Mouse (Mus musculus) intestine, postnatal 0 days (tissue): ENCODE results near the gene Pla1a. TPM values are rescaled to one million over a fixed set of nuclear protein-coding genes. Genes with fewer than 3 reads are reported as not detected.

Source experiments
- ATAC-seq: fragments of 200-750 bp; cut with Nextera tagmentation; 2 replicates; pipeline ENCODE4 v1.8.0; 2017; ENCODE audit warnings: mild to moderate bottlenecking, moderate TSS enrichment, moderate library complexity
- H3K27ac ChIP-seq: fragments of 300-500 bp; sonication (generic); 2 replicates; pipeline ENCODE4 v1.5.1; 2014; ENCODE audit warnings: mild to moderate bottlenecking, low read depth, low read length, moderate library complexity
- H3K27me3 ChIP-seq: fragments of 300-500 bp; sonication (generic); replicated peaks from 2 replicates; pipeline ENCODE4 v1.6.1; 2014; ENCODE audit warnings: low read length, mixed read lengths; ENCODE audit not compliant: control insufficient read depth, insufficient read depth
- H3K36me3 ChIP-seq: fragments of 300-500 bp; sonication (generic); 2 replicates; pipeline ENCODE4 v1.6.1; 2014; ENCODE audit warnings: mild to moderate bottlenecking, moderate library complexity; ENCODE audit not compliant: control insufficient read depth, insufficient read depth
- H3K4me1 ChIP-seq: fragments of 300-500 bp; sonication (generic); replicated peaks from 2 replicates; pipeline ENCODE4 v1.6.1; 2014; ENCODE audit warnings: antibody characterized with exemption, low read length, mixed read lengths; ENCODE audit not compliant: control insufficient read depth, insufficient read depth
- H3K4me2 ChIP-seq: fragments of 300-500 bp; sonication (generic); replicated peaks from 2 replicates; pipeline ENCODE4 v1.6.1; 2014; ENCODE audit warnings: low read depth, mild to moderate bottlenecking, moderate library complexity
- H3K4me3 ChIP-seq: fragments of 300-500 bp; sonication (generic); 2 replicates; pipeline ENCODE4 v1.5.1; 2014; ENCODE audit warnings: low read depth, low read length
- H3K9ac ChIP-seq: fragments of 300-500 bp; sonication (generic); 2 replicates; pipeline ENCODE4 v1.6.1; 2014; ENCODE audit warnings: mild to moderate bottlenecking, low read depth, low read length
- H3K9me3 ChIP-seq: fragments of 300-500 bp; sonication (generic); 2 replicates; pipeline ENCODE4 v1.6.1; 2016; ENCODE audit warnings: mixed run types; ENCODE audit not compliant: control insufficient read depth
- CTCF ChIP-seq: sonication (generic); IDR thresholded peaks from 2 replicates; pipeline ENCODE4 v1.5.1; 2016; ENCODE audit warnings: low read depth, mild to moderate bottlenecking, control low read depth, antibody characterized with exemption, moderate library complexity
- WGBS: fragments of 180-500 bp; shearing (Covaris S2); extraction: QIAGEN DNeasy Blood & Tissue Kit; methylation state at CpG from one replicate; pipeline ENCODE4 v1.1.7; 2014; 5-methylcytosine and 5-hydroxymethylcytosine counted together
- polyA plus RNA-seq: library from polyadenylated mRNA; unstranded; fragments of >200 nt; fragmentation: Nextera tagmentation; extraction: Ambion mirVana; gene quantifications from 2 replicates; pipeline ENCODE4 v1.2.1, GENCODE M21; 2015

Pla1a gene
- polyA plus RNA-seq, 1 experiment from 2014 or later, result 1.8 TPM

DNA sequence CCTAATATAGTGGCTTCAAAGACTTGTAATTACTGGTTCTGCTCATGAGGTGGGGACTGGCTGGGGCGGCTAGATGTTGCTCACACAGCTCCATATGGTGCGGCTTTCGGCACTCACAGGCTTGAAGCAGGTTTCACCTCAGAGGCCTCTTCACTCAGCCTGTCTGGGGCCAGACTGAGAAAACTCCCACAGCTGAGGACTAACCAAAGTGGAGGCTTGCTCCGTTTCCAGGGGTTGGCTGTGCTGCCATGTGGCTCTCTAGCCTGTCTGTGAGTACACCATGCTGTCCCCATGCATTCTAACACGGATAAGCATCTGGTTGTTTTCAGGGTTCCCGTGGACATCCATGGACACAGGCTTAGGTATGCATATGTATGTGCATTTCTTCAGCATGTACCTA, 54.4 kb downstream of the Pla1a start:
- peaks cover 6% of the 10 kb centered on the region; the same call in 1 of the 2 replicates for H3K4me1 ChIP-seq
- 82% methylated on average over 6 of the region's 6 CpGs for WGBS
- no peak overlapping the region for H3K9ac ChIP-seq
- no peak overlapping the region for H3K4me3 ChIP-seq
- H3K9me3 ChIP-seq, result no peaks in the 10 kb centered on the region
- no peak overlapping the region for H3K27ac ChIP-seq
- no peak for TF ChIP-seq CTCF
- no peak overlapping the region for H3K4me2 ChIP-seq
- H3K27me3 ChIP-seq, result no peaks in the 10 kb centered on the region
- no peaks in the 10 kb centered on the region for H3K36me3 ChIP-seq
- ATAC-seq, result 0 out of 2 replicates have a peak, but pooled peaks have one; percentile 31

DNA sequence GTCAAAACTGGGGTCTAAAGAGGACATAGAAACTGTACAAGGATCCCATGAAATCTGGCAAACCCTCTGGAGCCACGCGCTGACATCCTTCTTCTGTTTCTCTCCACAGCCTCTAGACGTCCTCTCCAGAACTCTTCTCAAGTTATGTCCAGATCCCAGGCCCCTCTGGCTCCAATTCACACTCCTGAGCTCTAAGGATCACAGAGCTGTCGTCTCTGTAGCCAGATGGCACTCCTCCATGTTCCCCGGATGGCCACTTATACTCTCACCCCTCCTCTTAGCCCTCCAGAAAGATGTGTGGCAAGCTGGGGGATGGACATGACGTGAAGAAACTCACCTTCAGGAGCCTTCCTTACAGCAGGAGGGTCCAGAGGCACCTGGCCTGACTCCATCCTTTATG, 55.4 kb downstream of the Pla1a start:
- Histone ChIP-seq H3K27me3 (no peaks in the 10 kb centered on the region), H3K4me1 (peaks cover 6% of the 10 kb centered on the region; the same call in 1 of the 2 replicates), H3K9ac (no peak overlapping the region), H3K27ac (no peak overlapping the region), H3K36me3 (no peaks in the 10 kb centered on the region), H3K9me3 (no peaks in the 10 kb centered on the region), H3K4me2 (no peak overlapping the region), H3K4me3 (no peak overlapping the region)
- 83% methylated on average over 6 of the region's 6 CpGs for WGBS
- no peak for TF ChIP-seq CTCF
- no peak for ATAC-seq

DNA sequence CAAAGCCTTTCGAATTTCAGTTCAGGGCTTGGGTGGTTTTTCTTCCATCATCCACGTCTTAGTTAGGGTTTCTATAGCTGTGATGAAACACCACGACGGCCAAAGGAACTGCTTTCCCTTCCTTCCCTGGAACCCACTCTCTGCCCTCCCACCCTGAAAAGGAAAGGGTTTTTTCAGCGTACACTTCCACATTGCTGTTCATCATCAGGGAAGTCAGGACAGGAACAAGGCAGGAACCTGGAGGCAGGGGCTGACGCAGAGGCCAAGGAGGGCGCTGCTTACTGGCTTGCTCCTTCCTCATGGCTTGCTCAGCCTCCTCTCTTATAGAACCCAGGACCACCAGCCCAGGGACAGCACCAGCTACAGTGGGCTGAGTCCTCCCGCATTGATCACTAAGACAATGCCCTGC, 56.1 kb downstream of the Pla1a start:
- no peak for TF ChIP-seq CTCF
- Histone ChIP-seq H3K4me1 (peaks cover 6% of the 10 kb centered on the region; the same call in 1 of the 2 replicates), H3K9ac (peak overlapping the region; percentile 23; the same call in 1 of the 2 replicates), H3K27ac (no peak overlapping the region), H3K4me2 (peak overlapping the region; percentile 60), H3K4me3 (peak overlapping the region; percentile 24; the same call in 1 of the 2 replicates), H3K9me3 (no peaks in the 10 kb centered on the region), H3K36me3 (no peaks in the 10 kb centered on the region), H3K27me3 (no peaks in the 10 kb centered on the region)
- 48% methylated on average over 8 of the region's 8 CpGs for WGBS
- ATAC-seq, result 0 out of 2 replicates have a peak, but pooled peaks have one; percentile 25

DNA sequence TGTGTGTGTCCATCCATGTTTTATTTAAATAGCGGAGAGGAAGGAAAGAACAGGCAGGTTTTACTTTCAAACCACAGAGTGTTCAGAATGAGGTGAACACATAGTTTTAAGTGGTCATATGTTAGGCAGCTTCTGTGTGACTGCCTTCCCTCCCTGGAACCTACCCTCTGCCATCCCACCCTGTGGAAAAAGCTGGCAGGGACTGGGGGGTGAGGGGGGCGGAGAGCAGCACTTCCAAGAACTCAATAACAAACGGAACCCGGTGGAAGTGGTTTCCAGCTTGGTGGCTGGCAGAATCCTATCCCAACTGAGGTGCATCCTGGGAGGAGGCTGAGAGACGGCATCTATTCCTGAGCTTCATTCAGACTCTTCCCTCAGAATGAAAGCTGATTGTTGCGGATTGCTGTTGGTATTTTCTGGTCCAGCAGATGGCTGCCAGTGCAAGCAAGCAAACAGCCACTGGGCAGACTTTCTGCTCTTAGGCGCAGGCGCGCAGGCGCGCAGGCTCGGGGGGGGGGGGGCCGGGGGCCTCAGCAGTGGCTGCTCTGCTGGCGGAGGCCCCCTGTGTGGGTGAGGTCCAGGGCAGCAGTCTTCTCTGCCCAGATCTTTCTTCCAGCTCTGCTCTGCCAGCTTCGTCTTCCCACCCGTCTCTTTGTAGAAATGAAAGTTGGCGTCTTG, 56.6 kb downstream of the Pla1a start:
- peak overlapping the region; percentile 24; the same call in 1 of the 2 replicates for H3K4me3 ChIP-seq
- peak; percentile 45; the same call in 1 of the 2 replicates for ATAC-seq
- peak overlapping the region; percentile 60 for H3K4me2 ChIP-seq
- H3K9ac ChIP-seq, result peak overlapping the region; percentile 23; the same call in 1 of the 2 replicates
- TF ChIP-seq CTCF, result peak; percentile 70
- H3K4me1 ChIP-seq, result peaks cover 6% of the 10 kb centered on the region; the same call in 1 of the 2 replicates
- H3K9me3 ChIP-seq, result no peaks in the 10 kb centered on the region
- H3K36me3 ChIP-seq, result no peaks in the 10 kb centered on the region
- WGBS, result 36% methylated on average over 11 of the region's 17 CpGs
- no peak overlapping the region for H3K27ac ChIP-seq
- no peaks in the 10 kb centered on the region for H3K27me3 ChIP-seq

DNA sequence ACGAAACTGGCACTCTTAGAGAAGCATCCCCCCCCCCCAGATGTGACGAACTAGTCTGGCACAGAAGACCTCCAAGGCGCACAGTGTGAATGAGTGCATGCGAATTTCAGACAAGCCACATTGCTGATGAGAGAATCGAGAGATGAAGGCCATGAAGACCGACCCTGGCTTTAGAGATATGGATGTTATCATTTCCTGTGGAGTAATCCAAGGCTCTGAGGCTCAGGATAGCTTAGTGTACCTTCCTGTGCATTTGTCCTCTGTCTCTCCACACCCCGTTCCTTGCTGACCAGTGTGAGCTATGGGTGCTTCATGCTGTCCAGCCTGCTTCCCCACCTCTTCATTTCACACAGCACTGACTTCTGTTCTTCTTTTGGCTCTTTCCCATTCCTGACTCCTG, 57.8 kb downstream of the Pla1a start:
- TF ChIP-seq CTCF, result no peak
- no peak overlapping the region for H3K4me2 ChIP-seq
- WGBS, result 80% methylated on average over 7 of the region's 7 CpGs
- H3K4me3 ChIP-seq, result no peak overlapping the region
- no peak overlapping the region for H3K9ac ChIP-seq
- peaks cover 6% of the 10 kb centered on the region; the same call in 1 of the 2 replicates for H3K4me1 ChIP-seq
- no peaks in the 10 kb centered on the region for H3K9me3 ChIP-seq
- H3K27me3 ChIP-seq, result no peaks in the 10 kb centered on the region
- no peaks in the 10 kb centered on the region for H3K36me3 ChIP-seq
- H3K27ac ChIP-seq, result no peak overlapping the region
- ATAC-seq, result no peak

DNA sequence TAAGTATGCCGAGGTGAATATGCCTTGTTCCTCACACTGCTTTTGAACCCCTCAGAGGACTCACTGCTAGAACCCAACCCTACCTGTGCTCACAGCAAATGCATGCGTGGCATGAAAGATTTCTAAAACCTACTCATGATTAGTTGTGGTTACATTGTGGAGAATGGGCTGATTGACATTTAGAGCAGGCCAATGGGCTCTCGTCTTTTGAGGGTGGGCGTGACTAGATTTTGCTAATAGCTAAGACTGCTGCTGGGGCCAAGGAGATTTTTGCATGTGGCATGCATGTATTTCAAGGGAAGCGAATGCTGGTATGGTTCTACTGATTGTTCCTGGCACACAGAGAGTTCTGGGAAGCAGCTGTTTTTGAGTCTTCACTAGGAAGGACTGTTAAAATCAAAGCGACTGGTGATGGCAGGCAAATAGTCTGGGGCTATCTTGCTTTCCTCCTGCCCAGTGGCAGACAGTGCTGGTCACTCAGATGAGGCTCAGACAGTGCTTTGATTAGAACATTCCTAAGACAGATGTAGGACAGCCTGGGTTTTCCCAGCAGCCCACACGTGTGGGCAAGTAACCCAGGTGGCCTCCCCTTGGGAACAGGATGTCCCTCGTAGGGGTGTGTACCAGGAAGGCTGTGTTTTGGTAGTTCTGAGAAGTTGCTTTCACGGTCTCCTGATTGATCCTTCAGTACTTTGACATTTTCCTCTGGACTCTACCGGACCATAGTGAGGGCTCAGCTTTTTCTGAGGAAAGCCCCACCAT, 58.4 kb downstream of the Pla1a start:
- ATAC-seq, result no peak
- H3K4me2 ChIP-seq, result no peak overlapping the region
- H3K27me3 ChIP-seq, result no peaks in the 10 kb centered on the region
- 81% methylated on average over 10 of the region's 10 CpGs for WGBS
- H3K9me3 ChIP-seq, result no peaks in the 10 kb centered on the region
- no peaks in the 10 kb centered on the region for H3K36me3 ChIP-seq
- no peak overlapping the region for H3K9ac ChIP-seq
- H3K4me1 ChIP-seq, result peaks cover 6% of the 10 kb centered on the region; the same call in 1 of the 2 replicates
- no peak overlapping the region for H3K4me3 ChIP-seq
- TF ChIP-seq CTCF, result no peak
- no peak overlapping the region for H3K27ac ChIP-seq
